Mouse (Mus musculus): ENCODE measurements around the gene Ube2d3. TPM values are rescaled to one million over a fixed set of nuclear protein-coding genes. Genes with fewer than 3 reads are reported as not detected.

Gene Ube2d3
- polyA plus RNA-seq, 1 experiment: 333 TPM

DNA sequence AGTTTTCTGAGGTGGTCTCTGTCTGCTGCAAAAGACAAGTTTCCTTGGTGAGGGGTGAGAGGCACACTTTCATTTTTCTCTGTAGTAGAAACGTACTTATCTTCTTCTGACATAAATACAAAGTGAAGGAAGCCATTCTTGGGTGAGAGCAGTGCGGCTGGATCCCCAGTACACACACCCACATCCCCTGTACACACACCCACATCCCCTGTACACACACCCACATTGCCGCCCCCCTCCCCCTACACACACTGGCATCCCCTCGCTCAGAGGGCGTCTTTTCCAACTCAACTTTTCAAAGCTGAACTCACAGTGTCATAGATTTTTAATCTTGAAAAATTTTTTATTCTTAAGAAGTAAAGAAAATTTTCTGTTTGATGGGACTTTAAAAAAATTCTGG lies 77.3 kb downstream of the Ube2d3 start:
- Histone ChIP-seq H3K4me1 (ENCODE audit: control insufficient read depth, insufficient read depth, low read length) (peaks cover 7% of the 10 kb centered on the region), H3K36me3 (ENCODE audit: control insufficient read depth, insufficient read depth, low read length) (peaks cover 7% of the 10 kb centered on the region), H3K27me3 (replicated peaks; ENCODE audit: control insufficient read depth, insufficient read depth, low read length) (no peaks in the 10 kb centered on the region), H3K27ac (ENCODE audit: insufficient read depth, low read depth, low read length) (no peak overlapping the region), H3K4me3 (ENCODE audit: insufficient read depth, low read depth, low read length) (no peak overlapping the region)
- WGBS: 83% methylated on average over 5 of the region's 5 CpGs
- no peak for DNase-seq
- TF ChIP-seq POLR2A (IDR thresholded peaks at IDR 0.05; ENCODE audit: low read depth, low read length): no peak
- TF ChIP-seq CTCF (conservative IDR thresholded peaks at IDR 0.05; ENCODE audit: insufficient read depth, insufficient read length, low read depth, low read length): no peak

DNA sequence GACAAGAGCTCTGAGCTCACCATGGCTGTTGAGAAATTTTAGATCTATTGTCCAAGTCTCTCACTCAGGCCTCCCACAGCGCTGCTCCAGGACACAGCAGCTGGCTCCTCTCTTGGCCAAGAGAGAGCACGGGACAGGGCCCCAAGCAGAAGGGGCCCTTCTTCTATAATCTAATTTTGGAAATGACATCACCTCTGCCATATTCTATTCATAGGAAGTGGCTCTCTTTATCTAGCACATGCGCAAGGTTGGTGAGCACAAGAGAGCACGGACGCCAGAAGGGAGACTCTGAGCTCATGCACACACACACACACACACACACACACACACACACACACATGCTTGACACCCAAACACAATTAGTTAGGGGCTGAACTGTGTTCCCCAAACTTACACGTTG lies 78.9 kb downstream of the Ube2d3 start:
- DNase-seq: peak; percentile 12
- Histone ChIP-seq H3K36me3 (ENCODE audit: control insufficient read depth, insufficient read depth, low read length) (peaks cover 4% of the 10 kb centered on the region), H3K4me1 (ENCODE audit: control insufficient read depth, insufficient read depth, low read length) (peaks cover 3% of the 10 kb centered on the region; the same call in 1 of the 2 replicates), H3K4me3 (ENCODE audit: insufficient read depth, low read depth, low read length) (no peak overlapping the region), H3K27me3 (replicated peaks; ENCODE audit: control insufficient read depth, insufficient read depth, low read length) (no peaks in the 10 kb centered on the region), H3K27ac (ENCODE audit: insufficient read depth, low read depth, low read length) (no peak overlapping the region)
- 65% methylated on average over 6 of the region's 6 CpGs for WGBS
- TF ChIP-seq CTCF (conservative IDR thresholded peaks at IDR 0.05; ENCODE audit: insufficient read depth, insufficient read length, low read depth, low read length): no peak
- TF ChIP-seq POLR2A (IDR thresholded peaks at IDR 0.05; ENCODE audit: low read depth, low read length): no peak

Other genes with a start within 250 kb of the Ube2d3 start
- 0.15 and 0.48 TPM in 2 replicates for gene Cenpe, start 225.6 kb upstream of the Ube2d3 start, polyA plus RNA-seq (2012; rRNA removed)
- gene Bdh2, start 156.9 kb upstream of the Ube2d3 start, polyA plus RNA-seq (2012; rRNA removed): 247 and 284 TPM in 2 replicates
- 0.30 and 0.59 TPM in 2 replicates for gene Slc9b2, start 130.4 kb upstream of the Ube2d3 start, polyA plus RNA-seq (2012; rRNA removed)
- gene Slc9b1, start 90.1 kb upstream of the Ube2d3 start, polyA plus RNA-seq (2012; rRNA removed): 0.06 TPM in 1 of 2 replicates, not detected in the other
- gene Cisd2, start 14.2 kb upstream of the Ube2d3 start, polyA plus RNA-seq (2012; rRNA removed): 28.7 and 33.5 TPM in 2 replicates
- 23.6 and 25.8 TPM in 2 replicates for gene Manba, start 47.5 kb downstream of the Ube2d3 start, polyA plus RNA-seq (2012; rRNA removed)